Mouse (Mus musculus) lung, embryonic 16.5 days (tissue): ENCODE results near the gene Sbk2. TPM values are rescaled to one million over a fixed set of nuclear protein-coding genes. Genes with fewer than 3 reads are reported as not detected.
A peak's percentile ranks its signal among the peaks of the same experiment; 100 is the strongest.

ENCODE experiments used
- ATAC-seq: fragments of 200-750 bp; cut with Nextera tagmentation; 2 replicates; pipeline ENCODE4 v1.8.0; 2017; ENCODE audit warnings: low read depth, mild to moderate bottlenecking, moderate library complexity
- H3K27ac ChIP-seq: fragments of 300-500 bp; sonication (generic); 2 replicates; pipeline ENCODE4 v1.5.1; 2014; ENCODE audit warnings: mild to moderate bottlenecking, control low read depth, low read length
- H3K27me3 ChIP-seq: fragments of 300-500 bp; sonication (generic); 2 replicates; pipeline ENCODE4 v1.6.1; 2014; ENCODE audit warnings: low read depth, low read length, mixed read lengths; ENCODE audit not compliant: control insufficient read depth, insufficient read depth
- H3K36me3 ChIP-seq: fragments of 300-500 bp; sonication (generic); 2 replicates; pipeline ENCODE4 v1.6.1; 2014; ENCODE audit warnings: low read length; ENCODE audit not compliant: control insufficient read depth, insufficient read depth
- H3K4me1 ChIP-seq: fragments of 300-500 bp; sonication (generic); replicated peaks from 2 replicates; pipeline ENCODE4 v1.6.1; 2014; ENCODE audit warnings: low read length, mixed read lengths; ENCODE audit not compliant: control insufficient read depth, insufficient read depth
- H3K4me2 ChIP-seq: fragments of 300-500 bp; sonication (generic); 2 replicates; pipeline ENCODE4 v1.6.1; 2014; ENCODE audit warnings: low read depth, low read length, control low read depth
- H3K4me3 ChIP-seq: fragments of 300-500 bp; sonication (generic); 2 replicates; pipeline ENCODE4 v1.5.1; 2014; ENCODE audit warnings: mild to moderate bottlenecking, low read length, control low read depth
- H3K9ac ChIP-seq: fragments of 300-500 bp; sonication (generic); 2 replicates; pipeline ENCODE4 v1.6.1; 2014; ENCODE audit warnings: low read length, control low read depth
- H3K9me3 ChIP-seq: fragments of 300-500 bp; sonication (generic); 2 replicates; pipeline ENCODE4 v1.6.1; 2016; ENCODE audit warnings: low read length; ENCODE audit not compliant: control insufficient read depth
- WGBS: fragments of 180-500 bp; shearing (Covaris S2); extraction: QIAGEN DNeasy Blood & Tissue Kit; methylation state at CpG from one replicate; pipeline ENCODE4 v1.1.7; 2014; 5-methylcytosine and 5-hydroxymethylcytosine counted together
- polyA plus RNA-seq: library from polyadenylated mRNA; unstranded; fragments of >200 nt; fragmentation: Nextera tagmentation; extraction: Ambion mirVana; gene quantifications from 2 replicates; pipeline ENCODE4 v1.2.1, GENCODE M21; 2015

Gene Sbk2
- polyA plus RNA-seq, 1 experiment from 2014 or later: 0.85 TPM

DNA sequence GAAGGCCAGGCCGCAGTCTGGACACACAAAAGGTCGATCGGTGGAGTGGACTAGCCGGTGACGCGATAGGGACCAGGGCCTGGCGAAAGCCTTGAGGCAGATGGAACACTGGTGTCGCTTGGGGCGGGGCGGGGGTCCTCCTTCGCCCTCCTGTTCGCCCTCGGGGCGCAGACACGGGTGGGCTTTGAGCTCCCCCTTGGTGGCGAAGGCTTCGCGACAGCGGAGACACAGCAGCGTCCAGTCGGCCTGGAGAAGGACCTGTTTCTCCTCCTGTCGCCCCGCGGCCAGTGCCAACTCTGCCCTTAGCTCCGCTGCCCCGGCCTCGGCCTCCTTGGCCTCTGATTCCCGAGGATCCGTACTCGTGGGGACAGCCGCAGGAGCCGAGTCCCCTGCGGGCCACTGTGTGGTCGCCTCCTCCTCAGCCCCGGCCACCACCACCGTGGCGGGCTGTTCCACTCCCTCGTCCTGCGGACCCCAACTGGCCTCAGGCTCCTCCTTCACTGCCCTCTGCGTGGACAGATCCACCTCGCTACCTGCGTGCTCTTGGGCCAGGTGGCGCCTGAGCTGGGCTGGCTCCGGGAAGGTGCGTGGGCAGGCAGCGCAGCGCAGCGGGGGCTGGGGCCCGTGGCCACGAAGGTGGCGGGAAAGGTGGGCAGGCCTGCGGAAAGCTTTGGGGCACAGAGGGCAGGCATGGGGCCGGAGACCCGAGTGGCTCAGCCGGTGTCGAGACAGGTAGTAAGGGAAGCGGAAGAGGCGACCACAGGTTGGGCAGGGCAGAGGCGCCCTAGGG, 30.0 kb upstream of the Sbk2 start:
- Histone ChIP-seq H3K4me3 (no peak overlapping the region), H3K9me3 (0 out of 2 replicates have a peak, but pooled peaks cover 2% of the 10 kb centered on the region), H3K27ac (no peak overlapping the region), H3K9ac (0 out of 2 replicates have a peak overlapping the region, but pooled peaks have one; percentile 79), H3K36me3 (peaks cover 21% of the 10 kb centered on the region), H3K27me3 (no peaks in the 10 kb centered on the region; the same call in 1 of the 2 replicates), H3K4me2 (peak overlapping the region; percentile 60; the same call in 1 of the 2 replicates), H3K4me1 (peaks cover 16% of the 10 kb centered on the region; the same call in 1 of the 2 replicates)
- 55% methylated on average over 57 of the region's 59 CpGs for WGBS
- ATAC-seq: no peak

DNA sequence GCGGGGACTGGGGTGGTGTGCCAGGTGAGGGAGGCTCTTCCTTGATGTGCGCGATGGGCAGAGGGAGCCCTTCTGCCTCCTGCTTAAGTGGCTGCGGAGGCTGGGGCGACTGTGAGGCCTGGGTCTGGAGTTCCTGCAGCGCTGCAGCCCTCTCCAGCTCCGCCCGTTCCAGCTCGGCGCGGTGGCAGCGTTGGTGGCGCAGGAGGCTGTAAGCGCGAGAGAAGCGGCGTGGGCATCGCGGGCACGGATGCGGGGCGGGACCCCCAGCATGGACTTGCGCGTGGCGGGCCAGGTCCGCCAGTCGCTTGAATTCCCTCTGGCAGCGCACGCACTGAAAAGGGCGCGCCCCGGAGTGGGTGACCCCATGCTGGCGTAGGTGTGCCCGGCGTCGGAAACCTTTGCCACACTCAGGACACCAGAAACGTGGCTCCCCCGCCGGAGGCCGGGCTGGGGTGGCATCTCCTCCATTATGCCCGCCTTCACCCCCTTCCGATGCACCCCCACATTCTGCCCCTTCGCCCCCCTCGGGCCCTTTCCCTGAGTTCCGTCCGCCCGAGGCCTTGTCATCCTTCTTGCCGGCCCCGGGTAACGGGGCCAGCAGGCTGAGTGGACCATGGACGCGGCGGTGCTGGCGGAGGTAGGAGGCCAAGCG, 29.3 kb upstream of the Sbk2 start:
- H3K4me3 ChIP-seq: no peak overlapping the region
- WGBS: 56% methylated on average over 55 of the region's 55 CpGs
- no peak overlapping the region for H3K27ac ChIP-seq
- H3K4me1 ChIP-seq: peaks cover 16% of the 10 kb centered on the region; the same call in 1 of the 2 replicates
- no peak overlapping the region for H3K4me2 ChIP-seq
- peaks cover 21% of the 10 kb centered on the region for H3K36me3 ChIP-seq
- H3K9me3 ChIP-seq: 0 out of 2 replicates have a peak, but pooled peaks cover 2% of the 10 kb centered on the region
- H3K9ac ChIP-seq: no peak overlapping the region
- no peak for ATAC-seq
- H3K27me3 ChIP-seq: no peaks in the 10 kb centered on the region; the same call in 1 of the 2 replicates

DNA sequence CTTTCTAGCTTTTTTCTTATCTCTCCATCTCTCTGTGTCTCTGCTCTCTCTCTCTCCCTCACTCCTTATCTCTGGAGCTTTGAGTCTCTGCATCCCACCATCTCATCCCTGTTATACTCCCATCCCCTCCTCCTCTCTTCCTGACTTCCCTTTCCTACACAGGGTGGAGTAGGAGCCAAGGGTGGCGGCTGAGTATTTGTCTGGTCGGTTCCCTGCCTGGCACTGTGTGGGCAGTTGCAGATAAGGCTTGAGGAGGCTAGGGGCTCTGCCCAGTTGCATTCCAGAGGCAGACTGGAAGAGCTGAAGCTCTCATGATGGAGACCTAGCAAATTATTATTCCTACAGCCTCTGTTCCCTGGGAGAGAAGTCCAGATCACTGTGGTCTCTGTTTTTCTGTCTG, 24.0 kb upstream of the Sbk2 start:
- Histone ChIP-seq H3K27me3 (no peaks in the 10 kb centered on the region), H3K4me1 (no peaks in the 10 kb centered on the region), H3K4me2 (no peak overlapping the region), H3K36me3 (peaks cover 13% of the 10 kb centered on the region), H3K9ac (no peak overlapping the region), H3K27ac (no peak overlapping the region), H3K9me3 (no peaks in the 10 kb centered on the region), H3K4me3 (no peak overlapping the region)
- WGBS: 17% methylated on average over 2 of the region's 2 CpGs
- 0 out of 2 replicates have a peak, but pooled peaks have one; percentile 45 for ATAC-seq

DNA sequence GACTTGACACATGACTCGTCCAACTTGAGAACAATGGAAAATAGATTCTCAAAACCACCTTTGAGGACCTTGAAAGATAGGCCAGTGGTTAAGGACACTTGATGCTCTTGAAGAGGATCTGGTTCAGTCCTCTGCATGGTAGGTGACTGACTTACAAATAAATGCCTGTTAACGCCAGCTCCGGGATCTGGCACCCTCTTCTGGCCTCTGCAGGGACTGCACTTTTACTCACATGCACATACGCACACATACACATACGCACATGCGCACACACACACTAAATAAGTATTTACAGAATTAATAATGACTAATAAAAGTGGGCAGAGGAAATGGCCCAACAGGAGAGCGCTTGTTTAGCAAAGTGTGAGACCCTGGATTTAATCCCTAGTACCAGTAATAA, 12.6 kb upstream of the Sbk2 start:
- H3K27ac ChIP-seq: no peak overlapping the region
- 89% methylated on average over 7 of the region's 7 CpGs for WGBS
- H3K4me3 ChIP-seq: no peak overlapping the region
- H3K9ac ChIP-seq: no peak overlapping the region
- peaks cover 3% of the 10 kb centered on the region; the same call in 1 of the 2 replicates for H3K4me1 ChIP-seq
- H3K4me2 ChIP-seq: no peak overlapping the region
- H3K9me3 ChIP-seq: no peaks in the 10 kb centered on the region
- no peaks in the 10 kb centered on the region for H3K27me3 ChIP-seq
- no peaks in the 10 kb centered on the region for H3K36me3 ChIP-seq
- ATAC-seq: no peak

DNA sequence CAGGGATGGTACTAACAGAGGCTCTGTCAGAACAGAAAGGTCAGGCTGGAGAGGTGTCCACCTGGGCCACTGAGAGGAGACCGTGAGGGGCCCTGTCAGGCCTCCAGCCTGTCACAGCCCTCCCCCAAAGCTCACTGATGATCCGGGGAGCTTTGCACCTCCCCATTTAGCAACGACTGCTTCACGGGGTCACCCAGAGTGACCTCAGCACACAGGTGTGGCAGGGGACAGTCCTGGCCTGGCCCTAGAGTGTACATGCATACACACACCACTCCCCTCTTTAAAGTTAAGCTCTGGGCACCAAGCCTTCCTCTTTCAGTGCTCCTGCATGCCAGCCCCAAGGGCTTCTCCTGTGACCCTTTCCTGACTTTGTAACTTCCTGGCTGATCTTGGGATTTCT, 11.2 kb upstream of the Sbk2 start:
- no peak overlapping the region for H3K4me3 ChIP-seq
- no peak for ATAC-seq
- H3K36me3 ChIP-seq: no peaks in the 10 kb centered on the region
- peaks cover 3% of the 10 kb centered on the region; the same call in 1 of the 2 replicates for H3K4me1 ChIP-seq
- H3K9me3 ChIP-seq: no peaks in the 10 kb centered on the region
- 39% methylated on average over 4 of the region's 4 CpGs for WGBS
- no peak overlapping the region for H3K9ac ChIP-seq
- no peak overlapping the region for H3K4me2 ChIP-seq
- H3K27me3 ChIP-seq: no peaks in the 10 kb centered on the region
- no peak overlapping the region for H3K27ac ChIP-seq

DNA sequence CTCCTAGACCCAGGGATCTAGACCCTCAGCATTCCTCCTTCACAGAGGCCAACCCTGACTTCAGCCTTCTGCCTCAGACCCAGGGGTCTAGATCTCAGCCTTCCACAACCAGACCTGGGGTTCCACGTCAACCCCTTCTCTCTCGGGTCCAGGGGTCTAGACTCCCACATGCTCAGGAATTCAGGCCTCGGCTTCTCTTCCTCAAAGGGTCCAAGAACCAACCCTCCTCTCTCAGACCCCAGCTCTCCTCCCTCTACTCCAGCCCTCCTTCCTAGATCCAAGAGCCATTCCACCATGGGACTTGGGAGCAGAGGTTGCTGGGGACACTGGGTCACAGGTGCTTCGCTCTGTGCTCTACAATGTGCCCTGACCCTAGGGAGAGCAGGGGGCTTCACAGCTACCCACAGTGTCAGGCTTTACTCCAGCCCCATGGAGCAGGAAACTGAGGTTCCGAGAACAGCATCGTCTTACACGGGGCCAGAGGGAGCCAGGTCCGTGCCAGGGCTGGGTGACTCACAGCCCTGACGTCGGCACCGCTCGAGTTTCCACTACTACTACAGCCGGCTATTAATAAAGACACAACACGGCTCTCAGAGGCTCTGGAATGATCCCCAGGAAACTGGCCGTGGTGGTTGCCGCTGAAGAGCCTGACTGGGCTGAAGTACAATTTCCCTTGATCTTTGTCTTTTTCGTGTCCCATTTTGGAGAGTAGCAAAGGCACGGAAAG, 8.3 kb upstream of the Sbk2 start:
- Histone ChIP-seq H3K4me3 (no peak overlapping the region), H3K27me3 (no peaks in the 10 kb centered on the region), H3K9me3 (no peaks in the 10 kb centered on the region), H3K4me2 (no peak overlapping the region), H3K27ac (peak overlapping the region; percentile 76), H3K9ac (no peak overlapping the region), H3K36me3 (no peaks in the 10 kb centered on the region), H3K4me1 (peaks cover 3% of the 10 kb centered on the region; the same call in 1 of the 2 replicates)
- ATAC-seq: peak; percentile 32; the same call in 1 of the 2 replicates
- 60% methylated on average over 18 of the region's 18 CpGs for WGBS

DNA sequence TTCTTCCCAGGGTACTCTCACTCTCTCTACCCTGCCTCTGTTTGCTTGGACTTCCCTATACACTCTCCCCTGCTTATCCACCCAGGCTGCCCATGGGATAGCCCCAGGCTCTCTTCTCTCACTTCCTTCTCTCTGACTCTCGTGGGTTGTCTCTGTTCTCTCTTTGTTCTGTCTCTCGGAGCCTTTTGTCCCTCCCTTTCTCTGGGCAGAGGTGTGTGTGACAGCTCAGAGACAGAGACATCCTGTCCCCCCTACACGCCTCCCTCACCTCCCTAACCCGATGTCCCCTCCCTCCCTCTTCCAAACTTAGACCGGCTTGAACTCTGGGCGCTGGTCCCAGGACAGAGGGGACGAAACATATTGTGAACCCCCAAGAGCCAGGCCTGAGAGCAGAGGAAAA, 7.5 kb upstream of the Sbk2 start:
- WGBS: 13% methylated on average over 7 of the region's 7 CpGs
- ATAC-seq: peak; percentile 90
- Histone ChIP-seq H3K9me3 (no peaks in the 10 kb centered on the region), H3K36me3 (no peaks in the 10 kb centered on the region), H3K4me1 (peaks cover 3% of the 10 kb centered on the region; the same call in 1 of the 2 replicates), H3K27ac (peak overlapping the region; percentile 76), H3K27me3 (no peaks in the 10 kb centered on the region), H3K9ac (no peak overlapping the region), H3K4me2 (no peak overlapping the region), H3K4me3 (no peak overlapping the region)

DNA sequence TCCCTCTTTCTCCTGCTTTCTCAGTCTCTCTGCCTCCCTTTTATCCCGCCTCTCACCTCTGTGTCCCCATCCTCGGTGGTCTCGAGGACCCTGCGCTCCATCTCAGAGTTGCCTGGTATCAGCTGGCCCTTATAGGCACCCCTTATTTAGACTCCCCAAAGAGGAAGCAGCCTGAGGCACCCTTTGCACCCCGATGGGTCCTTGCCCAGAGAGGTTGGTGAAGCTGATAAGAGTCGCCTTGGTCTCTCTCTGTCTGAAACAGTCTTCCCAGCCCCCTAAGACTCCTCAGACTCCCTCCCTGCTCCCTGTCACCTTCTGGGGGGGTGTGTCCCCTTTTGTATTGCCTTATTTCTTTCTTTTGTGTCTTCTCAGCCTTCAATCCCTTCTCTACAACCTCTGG, 6.9 kb upstream of the Sbk2 start, which contains the start of gene Sbk3:
TSS of gene Sbk3 (minus strand) at position 101 of the 400 bp plus-strand sequence.
- Histone ChIP-seq H3K4me1 (peaks cover 3% of the 10 kb centered on the region; the same call in 1 of the 2 replicates), H3K9ac (no peak within 1 kb of the TSS), H3K27ac (peak within 1 kb of the TSS; percentile 76), H3K9me3 (no peaks in the 10 kb centered on the region), H3K36me3 (no peaks in the 10 kb centered on the region), H3K4me2 (no peak within 1 kb of the TSS), H3K4me3 (no peak within 1 kb of the TSS), H3K27me3 (no peaks in the 10 kb centered on the region)
- WGBS: 44% methylated on average over 6 of the region's 6 CpGs
- ATAC-seq: 0 out of 2 replicates have a peak, but pooled peaks have one; percentile 2
